Mouse (Mus musculus) myocyte (in vitro differentiated cells): ENCODE results near the gene Pkd1l2.

ENCODE experiments used
- CEBPB ChIP-seq: IDR thresholded peaks from 2 replicates; pipeline ENCODE4 v1.6.1; 2011; ENCODE audit warnings: mild to moderate bottlenecking, moderate library complexity; ENCODE audit not compliant: poor library complexity, insufficient read depth, severe bottlenecking
- E2F4 ChIP-seq: IDR thresholded peaks from one replicate; pipeline ENCODE4 v1.6.1; 2011; ENCODE audit warnings: mild to moderate bottlenecking, control low read depth, moderate library complexity; ENCODE audit not compliant: insufficient read depth
- MYOD1 ChIP-seq, 3 experiments: IDR thresholded peaks; one replicate each; pipeline ENCODE4 v1.6.1; 2011; ENCODE audit warnings: control low read depth in 2 of 3, low read depth in 2 of 3, mild to moderate bottlenecking in 2 of 3, moderate library complexity in 1 of 3; ENCODE audit not compliant: insufficient read length in 2 of 3, control insufficient read depth in 1 of 3
- POLR2A ChIP-seq: IDR thresholded peaks from one replicate; pipeline ENCODE4 v1.6.1; 2011; ENCODE audit warnings: low read depth, mild to moderate bottlenecking, control low read depth, moderate library complexity; ENCODE audit not compliant: insufficient read length
- POLR2AphosphoS2 ChIP-seq: IDR thresholded peaks from one replicate; pipeline ENCODE4 v1.6.1; 2011; ENCODE audit warnings: low read depth, control low read depth; ENCODE audit not compliant: insufficient read length
- REST ChIP-seq: IDR thresholded peaks from one replicate; pipeline ENCODE4 v1.6.1; 2011; ENCODE audit warnings: mild to moderate bottlenecking, control low read depth, moderate library complexity; ENCODE audit not compliant: insufficient read depth, insufficient read length
- TCF12 ChIP-seq: IDR thresholded peaks from one replicate; pipeline ENCODE4 v1.6.1; 2011; ENCODE audit warnings: mild to moderate bottlenecking, control low read depth; ENCODE audit not compliant: poor library complexity, insufficient read depth, severe bottlenecking
- USF1 ChIP-seq: IDR thresholded peaks from one replicate; pipeline ENCODE4 v1.6.1; 2011; ENCODE audit warnings: low read depth, mild to moderate bottlenecking, control low read depth, moderate library complexity

- TF ChIP-seq E2F4 (no peak), TCF12 (no peak), CEBPB (no peak), POLR2AphosphoS2 (no peak), POLR2A (no peak), REST (no peak), MYOD1 (IDR thresholded peaks at IDR 0.05; ENCODE audit: control insufficient read depth in 1 of 3, insufficient read length in 2 of 3, low read depth in 2 of 3) (no peak), USF1 (no peak)
Observed at GRCm38 (mm10) chr8:117085521-117085920, 3.3 kb upstream of the Pkd1l2 start.
